Mouse (Mus musculus) thymus, postnatal 10 days (tissue): Measurements from ENCODE around the gene Th.
A peak's percentile ranks its signal among the peaks of the same experiment; 100 is the strongest.

ENCODE experiments used
- DNase-seq, 2 experiments: peaks; one replicate each; pipeline ENCODE4 v3.0.0; 2021; ENCODE audit warnings: low spot score in 2 of 2

Gene Th

DNA sequence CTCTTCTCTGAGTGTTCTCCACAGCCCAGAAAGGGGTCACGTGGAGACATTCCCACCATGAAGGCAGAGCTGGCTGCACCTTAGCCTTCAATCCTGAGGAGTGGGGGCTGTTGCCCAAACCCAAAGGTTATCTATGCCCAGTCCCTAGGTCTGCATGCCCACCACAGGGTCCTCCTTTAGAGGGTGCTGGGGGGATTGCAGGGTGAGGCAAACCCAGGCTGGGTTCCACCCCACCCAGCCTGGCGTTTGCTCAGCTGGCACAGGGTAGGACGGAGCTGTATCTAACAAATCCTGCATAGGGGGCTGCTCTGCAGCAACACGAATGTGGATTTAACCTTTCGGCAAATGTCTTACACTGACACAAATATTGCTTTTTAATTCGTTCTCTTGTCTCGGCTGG, 29.2 kb downstream of the Th start:
- DNase-seq, result no peak

- no peak for DNase-seq
These were observed 31.1 kb downstream of the Th start for GRCm38 (mm10) chr7:142899872-142900271.

- DNase-seq, result no peak
These were observed 33.5 kb downstream of the Th start for GRCm38 (mm10) chr7:142897471-142897870.

DNA sequence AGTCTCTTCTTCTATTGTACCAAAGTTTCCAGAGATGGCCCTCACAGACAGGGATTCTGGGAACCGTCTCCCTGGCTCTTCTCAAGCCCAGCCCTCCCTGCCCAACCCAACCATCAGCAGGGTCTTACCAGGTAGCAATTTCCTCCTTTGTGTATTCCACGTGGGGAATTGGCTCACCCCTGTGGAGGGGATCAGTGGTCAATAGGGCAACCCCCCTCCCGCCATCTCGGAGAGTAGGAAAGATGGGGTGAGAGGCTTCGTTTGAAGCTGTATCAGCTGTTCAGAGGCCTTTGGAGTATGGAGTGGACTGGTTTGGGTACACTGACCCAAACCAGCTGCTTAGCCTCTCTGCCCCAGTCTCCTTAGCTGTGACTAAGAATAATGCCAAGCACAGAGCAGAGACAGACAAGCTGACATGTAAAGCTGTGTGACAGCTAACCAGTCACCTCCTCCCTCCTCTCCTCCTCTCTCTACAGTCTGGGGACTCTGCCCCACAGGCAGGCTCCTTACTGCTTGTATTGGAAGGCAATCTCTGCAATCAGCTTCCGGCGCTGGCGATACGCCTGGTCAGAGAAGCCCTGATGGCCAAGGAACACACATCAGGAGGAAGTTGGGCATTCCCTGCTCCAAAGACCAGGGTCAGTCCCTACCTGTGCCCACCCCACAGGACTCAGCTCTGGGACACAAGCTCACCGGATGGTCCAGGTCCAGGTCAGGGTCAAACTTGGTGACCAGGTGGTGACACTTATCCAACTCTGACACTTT, 34.8 kb downstream of the Th start:
- DNase-seq, result no peak

DNA sequence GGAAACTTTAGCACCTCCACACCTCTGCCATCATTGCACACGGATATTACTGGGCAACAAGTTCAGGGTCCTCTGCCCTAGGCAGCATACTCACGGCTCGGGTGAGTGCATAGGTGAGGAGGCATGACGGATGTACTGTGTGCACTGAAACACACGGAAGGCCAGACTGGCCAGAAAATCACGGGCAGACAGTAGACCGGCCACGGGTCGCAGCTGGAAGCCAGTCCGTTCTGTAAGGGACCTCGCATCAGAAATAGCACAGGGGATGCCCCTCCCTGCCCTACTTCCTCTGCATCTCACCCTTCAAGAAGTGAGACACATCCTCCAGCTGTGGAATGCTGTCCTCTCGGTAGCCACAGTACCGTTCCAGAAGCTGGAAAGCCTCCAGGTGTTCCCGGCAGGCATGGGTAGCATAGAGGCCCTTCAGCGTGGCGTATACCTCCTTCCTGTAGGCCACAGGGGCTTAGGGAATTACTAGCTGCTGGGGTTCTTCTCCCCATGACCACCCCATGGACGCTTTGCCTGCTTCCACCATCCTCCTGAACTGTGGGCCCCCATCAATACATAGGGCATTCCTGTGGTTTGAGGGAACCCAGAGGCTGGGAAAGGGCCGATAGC, 35.6 kb downstream of the Th start:
- no peak for DNase-seq

GRCm38 (mm10) chr7:142894669-142895068, 36.3 kb downstream of the Th start:
- peak; percentile 27 to 71 for DNase-seq

- no peak for DNase-seq
These were observed 36.9 kb downstream of the Th start for GRCm38 (mm10) chr7:142893721-142894639.

- DNase-seq, result no peak
These were observed 37.6 kb downstream of the Th start for GRCm38 (mm10) chr7:142893296-142893695.

GRCm38 (mm10) chr7:142869419-142870163, 61.3 kb downstream of the Th start:
- DNase-seq, result no peak

- peak in 1 of 2 experiments; percentile 27 for DNase-seq
These were observed 80.2 kb downstream of the Th start for GRCm38 (mm10) chr7:142850681-142851080.
